Mouse (Mus musculus) right cerebral cortex, adult 18-20 months (tissue): ENCODE measurements around the gene Usp15.
A peak's percentile ranks its signal among the peaks of the same experiment; 100 is the strongest.
"Not testable (repeated sequence)": the region's sequence is repeated elsewhere in the genome, so short reads cannot be mapped to it uniquely, and the experiment has no call there.

Source experiments
- DNase-seq: peaks from one replicate; pipeline ENCODE4 v3.0.0; 2022; ENCODE audit warnings: mixed read lengths

Gene Usp15

GRCm38 (mm10) chr10:123196835-123197559 lies at the start of gene Usp15:
TSS of gene Usp15 (minus strand) at chr10:123196995.
- DNase-seq, result peak; percentile 94

GRCm38 (mm10) chr10:123229420-123229819 lies 32.6 kb upstream of the Usp15 start:
- DNase-seq, result no peak

DNA sequence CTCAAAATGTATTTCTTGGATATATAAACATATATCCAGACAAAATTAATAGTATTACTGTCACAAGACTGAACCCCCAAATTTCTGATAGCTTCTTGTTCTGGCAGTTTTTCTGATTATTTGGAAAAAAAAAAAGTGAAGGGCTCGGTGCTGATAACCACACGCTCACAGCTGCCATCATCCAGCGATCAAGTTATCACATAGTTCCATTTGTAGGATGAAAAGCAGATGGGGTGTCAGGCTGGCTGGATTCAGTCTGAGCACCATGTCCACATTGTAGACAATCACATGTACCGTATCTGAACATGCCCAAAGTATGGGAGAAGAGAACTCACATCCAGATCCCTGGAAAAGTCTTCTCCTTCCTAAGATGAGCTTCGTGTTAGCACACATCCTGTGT lies 26.0 kb upstream of the Usp15 start:
- DNase-seq, result no peak

- DNase-seq, result no peak
Measured at GRCm38 (mm10) chr10:123209517-123209916, 12.7 kb upstream of the Usp15 start.

DNA sequence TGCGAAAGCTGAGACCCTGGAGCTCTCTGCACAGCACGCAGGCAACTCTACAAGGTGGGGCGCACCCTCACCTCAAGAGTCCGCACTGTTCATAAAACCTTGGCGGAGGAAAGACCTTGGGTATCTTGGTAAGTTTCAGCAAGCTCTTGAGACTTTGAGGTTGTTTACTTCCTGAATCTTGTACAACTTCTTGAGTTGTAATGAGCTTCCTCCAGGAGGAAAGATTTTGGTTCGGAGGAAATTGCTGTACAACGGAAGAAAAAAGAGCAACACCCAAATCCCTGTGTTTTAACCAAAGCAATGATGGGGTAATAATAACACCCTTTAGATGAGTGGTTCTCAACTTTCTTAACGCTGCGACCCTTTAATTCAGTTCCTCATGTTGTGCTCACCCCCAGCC lies 11.5 kb upstream of the Usp15 start:
- no peak for DNase-seq

GRCm38 (mm10) chr10:123206074-123206473 lies 9.3 kb upstream of the Usp15 start:
- no peak for DNase-seq

DNA sequence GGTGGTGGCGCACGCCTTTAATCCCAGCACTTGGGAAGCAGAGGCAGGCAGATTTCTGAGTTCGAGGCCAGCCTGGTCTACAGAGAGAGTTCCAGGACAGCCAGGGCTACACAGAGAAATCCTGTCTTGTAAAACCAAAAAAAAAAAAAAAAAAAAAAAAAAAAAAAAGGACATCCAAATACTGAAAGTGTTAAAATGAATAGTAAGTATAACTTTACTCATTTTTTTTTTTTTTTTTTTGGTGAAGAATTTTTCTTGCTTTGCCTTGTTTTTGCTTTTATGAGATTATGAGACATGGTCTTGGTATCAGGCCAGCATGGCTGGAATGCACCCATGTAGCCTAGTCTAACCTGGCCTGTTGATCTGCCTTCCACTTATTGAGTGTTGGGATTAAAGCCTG lies 8.6 kb upstream of the Usp15 start:
- not testable (repeated sequence) for DNase-seq

- peak; percentile 54 for DNase-seq
Measured at GRCm38 (mm10) chr10:123201981-123202758, 5.4 kb upstream of the Usp15 start.

GRCm38 (mm10) chr10:123201436-123201835 lies 4.6 kb upstream of the Usp15 start:
- DNase-seq, result no peak

GRCm38 (mm10) chr10:123200996-123201395 lies 4.2 kb upstream of the Usp15 start:
- DNase-seq, result no peak

GRCm38 (mm10) chr10:123200320-123200659 lies 3.5 kb upstream of the Usp15 start:
- no peak for DNase-seq

DNA sequence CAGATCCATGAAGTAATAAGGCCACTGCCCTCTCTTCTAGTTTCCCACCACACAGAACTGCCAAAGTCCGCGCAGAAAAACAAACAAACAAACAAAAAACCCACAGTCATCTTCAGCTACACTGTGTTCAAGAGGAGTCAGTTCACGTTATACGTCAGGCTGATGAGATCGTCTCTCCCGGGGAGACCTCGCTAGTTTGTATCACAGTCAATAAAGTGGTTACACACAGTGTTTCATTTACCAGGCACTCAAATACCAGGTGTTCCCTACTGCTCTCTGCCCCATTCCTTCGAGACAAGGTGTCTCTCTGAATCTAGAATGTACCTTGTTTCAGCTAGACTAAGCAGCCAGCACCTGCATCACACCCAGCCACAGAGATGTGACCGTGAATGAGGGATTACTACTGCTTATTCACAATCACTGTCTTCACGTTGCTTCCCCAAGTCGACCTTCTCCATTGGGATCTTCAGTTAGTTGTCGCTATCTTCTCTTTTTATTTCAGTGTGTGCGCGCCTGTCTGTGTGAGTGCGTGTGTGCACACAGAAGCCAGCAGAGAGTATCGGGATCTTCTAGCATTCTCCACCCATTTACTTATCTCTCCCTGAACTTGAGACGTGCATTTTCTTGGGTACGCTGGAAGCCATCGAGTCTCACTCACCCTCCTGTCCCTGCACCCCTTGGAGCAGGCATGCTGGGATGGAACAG lies 3.0 kb upstream of the Usp15 start:
- DNase-seq, result no peak

- no peak for DNase-seq
Measured at GRCm38 (mm10) chr10:123199119-123199518, 2.3 kb upstream of the Usp15 start.

DNA sequence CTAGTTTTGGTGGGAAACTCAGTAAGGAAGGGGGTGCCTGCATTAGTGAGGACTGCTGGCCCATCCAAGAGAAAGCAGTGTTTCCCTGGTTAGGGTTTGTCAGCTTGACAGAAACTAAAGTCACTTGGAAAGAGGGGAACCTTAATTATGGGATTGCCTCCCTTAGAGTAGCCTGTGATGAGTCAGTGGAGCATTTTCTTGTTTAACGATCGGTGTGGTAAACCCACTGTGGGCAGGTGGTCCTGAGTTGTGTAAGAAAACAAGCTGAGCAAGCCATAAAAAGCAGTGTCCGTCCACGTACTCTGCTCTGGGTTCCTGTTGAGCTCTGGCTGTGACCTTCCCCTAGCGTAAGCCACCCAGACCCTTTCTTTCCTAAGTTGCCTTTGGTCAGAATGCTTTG lies 1.4 kb upstream of the Usp15 start:
- DNase-seq, result no peak

DNA sequence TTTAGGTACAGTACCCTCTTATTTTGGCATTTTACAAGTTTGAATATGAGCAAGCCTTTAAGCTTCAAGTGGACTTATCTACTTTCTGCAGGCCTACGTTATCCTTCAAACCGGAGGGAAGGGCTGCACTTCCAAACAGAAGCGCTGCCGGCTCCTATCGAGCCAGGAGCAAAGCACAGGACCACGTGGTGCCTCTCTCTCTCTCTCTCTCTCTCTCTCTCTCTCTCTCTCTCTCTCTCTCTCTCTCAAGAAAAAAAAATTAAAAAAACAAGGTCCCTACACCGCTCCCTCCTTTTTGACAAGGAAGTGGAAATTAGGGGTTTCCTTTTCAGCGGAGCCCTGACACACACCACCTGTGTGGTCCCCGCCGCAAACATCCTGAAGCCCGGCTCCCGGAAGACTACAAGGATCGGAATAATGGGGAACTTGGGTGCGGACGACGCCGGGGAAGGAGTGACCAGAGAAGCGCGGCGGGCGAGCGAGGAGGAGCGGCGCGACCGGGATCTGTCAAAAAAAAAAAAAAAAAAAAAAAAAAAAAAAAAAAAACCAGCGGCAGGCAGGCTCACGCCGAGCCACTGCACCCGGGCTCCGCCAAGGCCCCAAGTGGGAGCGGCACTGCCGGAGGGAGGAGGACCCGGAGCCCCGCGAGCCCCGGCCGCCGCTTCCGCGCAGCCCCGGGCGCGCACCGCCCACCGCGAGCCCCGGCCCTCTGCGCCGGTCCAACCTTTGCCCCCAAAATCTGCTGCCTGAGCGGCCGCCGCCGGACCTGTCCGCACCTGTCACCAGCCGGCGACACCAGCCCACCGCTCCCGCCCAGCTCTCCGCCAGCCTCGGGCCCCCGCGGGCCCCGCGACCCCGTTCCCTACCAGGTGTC lies 597 bp downstream of the Usp15 start:
- peak; percentile 52 for DNase-seq

- DNase-seq, result no peak
Measured at GRCm38 (mm10) chr10:123195501-123195900, 1.3 kb downstream of the Usp15 start.

GRCm38 (mm10) chr10:123191038-123191437 lies 5.8 kb downstream of the Usp15 start:
- DNase-seq, result no peak

DNA sequence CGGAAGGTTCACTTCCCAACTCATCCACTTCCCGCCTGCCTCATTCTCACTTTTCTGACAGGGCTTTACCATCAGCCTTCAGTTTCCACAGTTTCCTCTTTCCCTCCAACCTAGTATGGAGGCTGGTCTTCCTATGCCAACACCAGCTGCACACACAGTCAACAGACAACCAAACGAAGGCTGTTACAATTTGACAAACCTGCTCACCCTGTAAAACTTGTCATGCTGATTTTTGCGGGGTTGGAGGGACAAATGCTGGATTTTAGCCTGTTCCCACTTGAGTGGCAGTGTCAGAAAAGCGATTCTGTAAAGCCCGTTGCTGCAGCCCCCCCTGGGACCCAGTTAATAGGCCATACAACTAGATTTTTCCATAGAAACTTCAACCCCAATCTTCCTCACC lies 9.5 kb downstream of the Usp15 start:
- DNase-seq, result no peak

DNA sequence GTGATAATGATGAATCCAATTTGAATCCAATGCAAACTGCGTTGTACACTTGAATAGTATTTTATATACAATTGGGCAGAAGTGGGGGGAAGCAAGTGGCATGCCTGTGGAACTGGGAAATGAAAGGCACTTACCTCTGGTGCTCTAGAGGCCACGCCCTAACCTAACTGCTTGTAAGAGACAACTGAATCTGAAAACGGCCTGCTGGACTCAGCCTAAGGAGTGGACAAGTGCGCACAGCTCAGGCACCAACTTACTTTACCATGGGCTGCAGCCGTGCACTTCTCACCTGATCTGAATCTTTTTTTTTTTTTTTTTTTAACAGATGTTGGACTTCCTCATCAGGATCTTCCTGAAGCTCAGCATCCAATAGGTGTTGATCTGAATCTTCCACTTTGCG lies 10.9 kb downstream of the Usp15 start:
- DNase-seq, result no peak

DNA sequence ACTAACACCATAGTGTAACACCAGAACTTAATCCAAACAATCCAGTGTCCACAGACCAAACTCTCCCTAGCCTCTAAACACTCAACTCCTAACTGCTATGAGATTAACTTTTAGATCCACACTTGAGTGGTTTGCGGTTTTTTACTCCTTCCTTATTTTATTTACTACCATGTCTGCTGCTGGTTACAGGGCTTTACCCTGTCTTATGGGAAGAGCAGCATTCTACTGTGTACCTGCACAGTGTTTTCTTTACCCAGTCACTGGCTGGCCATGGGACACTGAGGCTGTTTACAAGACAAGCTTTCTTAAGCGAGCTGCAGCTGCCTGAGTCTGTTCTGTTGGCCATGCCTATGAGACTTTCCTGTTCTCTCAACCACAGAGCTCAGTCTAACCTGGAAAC lies 13.1 kb downstream of the Usp15 start:
- no peak for DNase-seq

- DNase-seq, result peak; percentile 69
Measured at GRCm38 (mm10) chr10:123183243-123183642, 13.6 kb downstream of the Usp15 start.

DNA sequence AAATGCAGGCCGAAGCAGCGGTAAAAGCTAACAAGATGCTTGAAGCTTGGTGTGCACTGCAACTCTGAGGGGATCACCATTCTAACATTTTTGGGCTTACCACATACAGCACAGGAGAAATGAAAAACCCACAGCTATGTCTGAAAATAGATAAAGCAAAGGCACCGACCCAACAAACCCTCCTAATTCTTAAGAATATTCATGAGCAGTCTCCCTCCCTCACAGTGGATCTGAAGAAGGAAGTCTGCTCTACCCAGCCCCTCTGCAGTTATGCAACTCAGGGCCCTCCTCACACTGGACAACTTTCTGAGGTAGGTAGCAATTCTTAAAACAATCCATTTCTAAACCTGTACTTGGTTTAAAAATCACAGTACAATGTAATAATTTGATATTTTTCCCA lies 14.4 kb downstream of the Usp15 start:
- peak; percentile 45 for DNase-seq

DNA sequence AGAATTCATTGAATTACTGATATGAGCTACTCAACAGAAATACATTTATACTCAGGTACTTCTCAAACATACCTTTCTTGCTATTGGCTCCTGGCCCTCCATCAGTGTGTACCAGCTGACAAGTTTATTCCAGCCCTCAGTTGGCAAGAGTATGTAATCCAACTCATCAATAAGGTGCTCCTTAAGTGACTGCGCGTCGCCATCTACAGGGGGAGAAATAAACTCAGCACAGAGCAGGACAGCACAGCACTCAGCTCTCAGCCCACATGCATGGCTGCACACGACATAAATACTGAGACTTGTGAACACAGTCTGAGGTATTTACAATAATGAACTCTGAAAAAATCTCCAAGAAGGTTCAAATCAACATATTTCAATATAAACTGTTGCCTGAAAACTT lies 21.0 kb downstream of the Usp15 start:
- DNase-seq, result no peak
